Mouse (Mus musculus): ENCODE results near the gene Bcl2l11. TPM values are rescaled to one million over a fixed set of nuclear protein-coding genes. Genes with fewer than 3 reads are reported as not detected.

Bcl2l11 gene
- 25.0 and 25.1 TPM in 2 replicates for polyA plus RNA-seq (2016; fragmentation: Nextera tagmentation; extraction: Ambion mirVana)

DNA sequence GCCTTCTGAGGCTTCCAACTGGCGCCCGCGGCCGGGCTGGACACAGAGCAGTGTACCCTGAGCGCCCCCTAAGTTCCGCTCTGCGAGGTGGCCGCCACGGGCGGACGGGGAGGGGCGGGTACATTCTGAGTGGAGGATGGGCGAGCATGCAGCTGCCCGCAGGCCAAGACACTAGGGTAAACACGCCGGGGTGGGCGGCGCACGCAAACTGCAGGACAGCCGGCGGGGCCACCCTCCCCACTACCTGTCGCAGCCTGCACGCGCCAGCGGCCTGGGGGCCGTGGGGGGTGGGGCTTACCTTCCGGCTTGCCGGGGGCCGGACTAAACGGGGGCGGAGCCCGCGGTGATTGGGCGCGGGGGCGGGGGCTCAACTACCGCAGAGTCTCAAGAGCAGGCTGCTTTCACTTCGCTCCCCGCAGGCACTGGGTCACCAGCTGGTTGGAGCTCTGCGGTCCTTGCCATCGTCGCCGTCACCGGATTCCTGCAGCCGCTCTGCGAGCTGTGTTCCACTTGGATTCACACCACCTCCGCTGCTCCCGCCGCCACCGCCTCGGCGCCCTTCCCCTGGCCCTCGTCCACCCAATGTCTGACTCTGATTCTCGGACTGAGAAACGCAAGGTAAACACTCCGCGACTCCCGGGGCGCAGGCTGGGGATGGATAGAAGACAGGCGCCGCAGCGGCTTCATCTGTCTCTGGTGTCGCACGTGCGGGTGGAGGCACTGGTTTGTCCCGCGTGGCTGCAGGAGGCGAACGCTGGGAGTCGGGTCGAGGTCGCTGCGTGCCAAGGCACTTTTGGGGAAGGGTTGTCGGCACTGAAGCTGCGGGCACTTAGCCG is at the start of gene Bcl2l11:
TSS of gene Bcl2l11 (plus strand) at position 404 of the 836 bp plus-strand sequence.
- H3K9me3 ChIP-seq (replicated peaks): no peaks in the 10 kb centered on the region
- peak within 1 kb of the TSS; percentile 94 for H3K27ac ChIP-seq (replicated peaks)
- peaks cover 23% of the 10 kb centered on the region for H3K36me3 ChIP-seq
- H3K4me1 ChIP-seq: peaks cover 75% of the 10 kb centered on the region
- peak within 1 kb of the TSS; percentile 67 for H3K4me3 ChIP-seq
- under 1% methylated on average over 76 of the region's 76 CpGs for WGBS
- peaks cover 43% of the 10 kb centered on the region for H3K27me3 ChIP-seq (ENCODE audit: low read depth, poor library complexity, severe bottlenecking)
- DNase-seq (ENCODE audit: low spot score): peak; percentile 98

- H3K9me3 ChIP-seq (replicated peaks): no peaks in the 10 kb centered on the region
- no peaks in the 10 kb centered on the region for H3K36me3 ChIP-seq
- H3K4me1 ChIP-seq: peaks cover 21% of the 10 kb centered on the region; the same call in 1 of the 2 replicates
- WGBS: 74% methylated on average over 4 of the region's 4 CpGs
- H3K27me3 ChIP-seq (ENCODE audit: low read depth, poor library complexity, severe bottlenecking): no peaks in the 10 kb centered on the region
- no peak overlapping the region for H3K4me3 ChIP-seq
- no peak overlapping the region for H3K27ac ChIP-seq (replicated peaks)
- DNase-seq (ENCODE audit: low spot score): no peak
Measured at GRCm38 (mm10) chr2:128076936-128077335, 48.9 kb upstream of the Bcl2l11 start.

GRCm38 (mm10) chr2:128078859-128079258 is 47.0 kb upstream of the Bcl2l11 start:
- no peaks in the 10 kb centered on the region for H3K36me3 ChIP-seq
- no peak overlapping the region for H3K27ac ChIP-seq (replicated peaks)
- no peak overlapping the region for H3K4me3 ChIP-seq
- peak; percentile 37 for DNase-seq (ENCODE audit: low spot score)
- H3K9me3 ChIP-seq (replicated peaks): no peaks in the 10 kb centered on the region
- WGBS: 46% methylated on average over 5 of the region's 5 CpGs
- no peaks in the 10 kb centered on the region for H3K27me3 ChIP-seq (ENCODE audit: low read depth, poor library complexity, severe bottlenecking)
- peaks cover 13% of the 10 kb centered on the region; the same call in 1 of the 2 replicates for H3K4me1 ChIP-seq

- Histone ChIP-seq H3K4me3 (no peak overlapping the region), H3K4me1 (peaks cover 13% of the 10 kb centered on the region; the same call in 1 of the 2 replicates), H3K36me3 (no peaks in the 10 kb centered on the region), H3K27me3 (ENCODE audit: low read depth, poor library complexity, severe bottlenecking) (no peaks in the 10 kb centered on the region), H3K9me3 (replicated peaks) (no peaks in the 10 kb centered on the region), H3K27ac (replicated peaks) (no peak overlapping the region)
- WGBS: 84% methylated on average over 6 of the region's 6 CpGs
- no peak for DNase-seq (ENCODE audit: low spot score)
Measured at GRCm38 (mm10) chr2:128079316-128079715, 46.5 kb upstream of the Bcl2l11 start.

- Histone ChIP-seq H3K27ac (replicated peaks) (no peak overlapping the region), H3K27me3 (ENCODE audit: low read depth, poor library complexity, severe bottlenecking) (no peaks in the 10 kb centered on the region), H3K9me3 (replicated peaks) (no peaks in the 10 kb centered on the region), H3K4me3 (no peak overlapping the region), H3K36me3 (no peaks in the 10 kb centered on the region), H3K4me1 (peaks cover 6% of the 10 kb centered on the region; the same call in 1 of the 2 replicates)
- WGBS: 52% methylated on average over 3 of the region's 3 CpGs
- DNase-seq (ENCODE audit: low spot score): no peak
Measured at GRCm38 (mm10) chr2:128083844-128084243, 42.0 kb upstream of the Bcl2l11 start.

DNA sequence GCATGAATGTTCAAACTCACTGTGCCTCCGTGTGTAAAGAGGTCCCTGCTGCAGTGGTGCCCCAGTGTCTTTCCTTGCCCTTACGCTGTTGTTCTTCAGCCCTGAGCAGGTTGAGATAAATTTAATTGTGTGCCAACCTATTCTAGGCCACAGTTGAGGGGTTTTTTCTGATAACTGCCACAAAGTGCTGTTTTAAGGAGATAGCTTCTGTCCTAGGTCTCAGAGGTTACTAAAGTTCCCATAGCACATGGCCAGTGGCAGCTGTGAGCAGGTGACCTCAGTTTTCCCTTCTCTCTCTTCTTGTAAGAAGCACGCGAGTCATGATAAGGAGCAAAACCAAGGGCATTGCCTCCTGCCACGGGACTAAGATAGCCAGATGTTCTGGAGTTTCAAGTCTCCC is 41.2 kb upstream of the Bcl2l11 start:
- Histone ChIP-seq H3K9me3 (replicated peaks) (no peaks in the 10 kb centered on the region), H3K27ac (replicated peaks) (no peak overlapping the region), H3K27me3 (ENCODE audit: low read depth, poor library complexity, severe bottlenecking) (no peaks in the 10 kb centered on the region), H3K4me3 (no peak overlapping the region), H3K36me3 (no peaks in the 10 kb centered on the region), H3K4me1 (no peaks in the 10 kb centered on the region)
- WGBS: 88% methylated on average over 5 of the region's 5 CpGs
- no peak for DNase-seq (ENCODE audit: low spot score)

DNA sequence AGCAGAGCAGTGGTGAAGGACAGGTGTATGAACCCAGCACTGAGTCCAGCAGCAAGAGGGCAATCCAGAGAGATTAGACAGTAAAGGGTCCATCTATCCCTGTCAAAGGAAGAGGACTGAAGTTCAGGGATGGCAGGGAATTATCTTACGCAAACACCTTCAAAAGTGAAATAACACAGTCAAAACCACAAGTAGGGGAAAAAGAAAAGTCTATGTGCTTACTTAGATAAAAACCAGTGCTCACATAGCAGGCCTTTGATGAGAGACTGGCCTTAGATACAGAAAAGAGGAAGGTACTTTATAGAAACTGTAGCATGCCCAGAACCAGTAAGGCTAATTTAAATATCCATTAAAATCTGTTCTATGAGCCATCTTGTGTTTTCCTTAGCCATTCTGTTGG is 40.4 kb upstream of the Bcl2l11 start:
- Histone ChIP-seq H3K27me3 (ENCODE audit: low read depth, poor library complexity, severe bottlenecking) (no peaks in the 10 kb centered on the region), H3K27ac (replicated peaks) (no peak overlapping the region), H3K4me3 (no peak overlapping the region), H3K4me1 (0 out of 2 replicates have a peak, but pooled peaks cover under 1% of the 10 kb centered on the region), H3K9me3 (replicated peaks) (no peaks in the 10 kb centered on the region), H3K36me3 (no peaks in the 10 kb centered on the region)
- WGBS: 95% methylated on average over 1 of the region's 1 CpGs
- DNase-seq (ENCODE audit: low spot score): no peak

GRCm38 (mm10) chr2:128086301-128086886 is 39.4 kb upstream of the Bcl2l11 start:
- Histone ChIP-seq H3K36me3 (no peaks in the 10 kb centered on the region), H3K4me1 (peaks cover 9% of the 10 kb centered on the region), H3K9me3 (replicated peaks) (no peaks in the 10 kb centered on the region), H3K27ac (replicated peaks) (no peak overlapping the region), H3K27me3 (ENCODE audit: low read depth, poor library complexity, severe bottlenecking) (no peaks in the 10 kb centered on the region), H3K4me3 (no peak overlapping the region)
- WGBS: 86% methylated on average over 14 of the region's 14 CpGs
- DNase-seq (ENCODE audit: low spot score): no peak

DNA sequence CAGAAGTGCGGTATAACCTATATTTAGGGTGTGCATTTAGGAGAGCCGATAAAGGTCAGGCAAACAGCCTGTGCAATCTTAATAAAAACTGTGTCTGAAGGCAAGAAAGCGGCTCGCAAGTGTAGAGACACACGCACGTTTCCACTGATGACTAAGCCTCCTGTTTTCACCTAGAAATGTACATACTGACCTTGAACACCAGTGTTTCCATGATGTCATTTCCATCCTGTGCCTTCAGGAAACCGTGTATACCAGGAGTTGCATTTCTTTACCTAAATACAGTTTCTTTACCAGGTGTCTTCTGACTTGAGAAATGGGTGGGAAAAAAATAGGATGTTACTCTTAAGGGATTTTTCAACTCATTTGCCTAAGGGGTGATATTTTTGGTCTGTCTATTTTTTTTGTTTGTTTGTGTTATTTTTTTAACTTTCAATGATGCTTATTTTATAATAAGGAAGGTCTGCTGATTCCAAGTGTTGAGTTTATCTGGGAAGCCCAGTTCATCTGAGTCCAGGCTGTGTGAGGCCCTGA is 38.8 kb upstream of the Bcl2l11 start:
- Histone ChIP-seq H3K9me3 (replicated peaks) (no peaks in the 10 kb centered on the region), H3K27ac (replicated peaks) (no peak overlapping the region), H3K36me3 (no peaks in the 10 kb centered on the region), H3K4me1 (peaks cover 16% of the 10 kb centered on the region), H3K27me3 (ENCODE audit: low read depth, poor library complexity, severe bottlenecking) (no peaks in the 10 kb centered on the region), H3K4me3 (no peak overlapping the region)
- 90% methylated on average over 7 of the region's 7 CpGs for WGBS
- no peak for DNase-seq (ENCODE audit: low spot score)

- no peak overlapping the region; the same call in 1 of the 2 replicates for H3K27ac ChIP-seq (replicated peaks)
- H3K27me3 ChIP-seq (ENCODE audit: low read depth, poor library complexity, severe bottlenecking): no peaks in the 10 kb centered on the region
- peaks cover 25% of the 10 kb centered on the region for H3K4me1 ChIP-seq
- DNase-seq (ENCODE audit: low spot score): no peak
- H3K9me3 ChIP-seq (replicated peaks): no peaks in the 10 kb centered on the region
- H3K36me3 ChIP-seq: no peaks in the 10 kb centered on the region
- 87% methylated on average over 8 of the region's 8 CpGs for WGBS
- H3K4me3 ChIP-seq: no peak overlapping the region
Measured at GRCm38 (mm10) chr2:128087798-128088545, 37.9 kb upstream of the Bcl2l11 start.

- DNase-seq (ENCODE audit: low spot score): no peak
- no peaks in the 10 kb centered on the region for H3K36me3 ChIP-seq
- H3K9me3 ChIP-seq (replicated peaks): no peaks in the 10 kb centered on the region
- no peak overlapping the region for H3K4me3 ChIP-seq
- H3K27me3 ChIP-seq (ENCODE audit: low read depth, poor library complexity, severe bottlenecking): no peaks in the 10 kb centered on the region
- peak overlapping the region; percentile 77; the same call in 1 of the 2 replicates for H3K27ac ChIP-seq (replicated peaks)
- peaks cover 47% of the 10 kb centered on the region for H3K4me1 ChIP-seq
- WGBS: 89% methylated on average over 6 of the region's 6 CpGs
Measured at GRCm38 (mm10) chr2:128090283-128090885, 35.5 kb upstream of the Bcl2l11 start.

Measured in midbrain, embryonic 10.5 days (tissue).